15 mouse cellular contexts compared by ENCODE assay signal in the genomic region with DNA sequence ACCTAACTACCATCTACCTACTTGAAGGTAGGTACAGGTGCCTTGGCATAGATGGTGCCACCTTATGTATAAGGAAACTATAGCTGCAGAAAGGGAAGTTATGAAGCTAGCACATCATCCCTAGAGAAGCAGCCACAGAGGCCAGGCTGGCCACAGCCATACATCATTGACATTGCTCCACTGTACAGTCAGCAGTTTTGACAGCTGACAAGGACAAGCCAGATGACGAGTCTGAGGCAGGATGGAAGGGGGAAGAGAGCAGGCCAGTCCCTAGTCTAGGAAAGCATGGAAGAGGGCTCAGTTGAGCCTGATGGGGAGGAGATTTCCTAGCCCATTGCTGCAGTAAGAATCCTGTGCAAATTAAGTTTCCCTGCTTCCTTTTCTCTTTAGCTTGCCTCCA.
A peak's percentile ranks its signal among the peaks of the same experiment; 100 is the strongest.
DNase-seq lines count a peak whose midpoint lies in the region; ATAC-seq lines count a peak whose summit lies in the region.
"Had no signal": no experiment of that assay in that cellular context is flagged by ENCODE, and none has a peak within 500 bp of the region (broad histone marks: within the 10 kb centered on the region; RNA-seq: fewer than 3 reads in every experiment).

No protein-coding gene starts in this region.

- DNase-seq in hindbrain, embryonic 14.5 days (ENCODE audit: low spot score), result no peak
- DNase-seq in adrenal gland, adult 2 months, result peak; percentile 73
- no peak for DNase-seq in heart, postnatal 36 days
- no peak for DNase-seq in spleen, postnatal 4 days (ENCODE audit: low spot score in 2 of 2)
- DNase-seq: cerebellum, adult 9-11 months; kidney, adult 18-20 months; lung, postnatal 10 days; spleen, adult 18-20 months; thymus, postnatal 4 days had no signal

- peak overlapping the region; percentile 89; the same call in 1 of the 2 replicates for H3K27ac ChIP-seq in hindbrain, embryonic 12.5 days
- no peak overlapping the region; the same call in 1 of the 2 replicates for H3K27ac ChIP-seq in hindbrain, embryonic 14.5 days
- H3K27ac ChIP-seq: liver, embryonic 14.5 days had no signal

- intact Hi-C loops in heart, postnatal 36 days (cut with DNase I), result no loop called here

- H3K27me3 ChIP-seq in hindbrain, embryonic 12.5 days, result peaks cover 71% of the 10 kb centered on the region
- peaks cover 29% of the 10 kb centered on the region; the same call in 1 of the 2 replicates for H3K27me3 ChIP-seq in hindbrain, embryonic 14.5 days (ENCODE audit: control insufficient read depth, insufficient read depth, low read length)
- H3K27me3 ChIP-seq: limb, embryonic 12.5 days had no signal

- no peak overlapping the region for H3K9ac ChIP-seq in hindbrain, embryonic 12.5 days
- no peak overlapping the region for H3K9ac ChIP-seq in hindbrain, embryonic 14.5 days
- H3K9ac ChIP-seq: heart, embryonic 12.5 days; limb, embryonic 12.5 days; liver, embryonic 14.5 days had no signal

- H3K9me3 ChIP-seq in hindbrain, embryonic 12.5 days (replicated peaks), result no peaks in the 10 kb centered on the region
- no peaks in the 10 kb centered on the region for H3K9me3 ChIP-seq in hindbrain, embryonic 14.5 days (ENCODE audit: control insufficient read depth, low read length)
- H3K9me3 ChIP-seq: heart, embryonic 12.5 days; limb, embryonic 12.5 days had no signal

- no peak overlapping the region for H3K4me3 ChIP-seq in hindbrain, embryonic 12.5 days
- no peak overlapping the region for H3K4me3 ChIP-seq in hindbrain, embryonic 14.5 days (replicated peaks; ENCODE audit: low read length)
- H3K4me3 ChIP-seq: heart, embryonic 12.5 days; limb, embryonic 12.5 days had no signal

- no peaks in the 10 kb centered on the region for H3K36me3 ChIP-seq in hindbrain, embryonic 12.5 days
- H3K36me3 ChIP-seq in hindbrain, embryonic 14.5 days (replicated peaks; ENCODE audit: control insufficient read depth, insufficient read depth), result 0 out of 2 replicates have a peak, but pooled peaks cover 3% of the 10 kb centered on the region
- H3K36me3 ChIP-seq: heart, embryonic 12.5 days had no signal

- ATAC-seq in hindbrain, embryonic 12.5 days (ENCODE audit: low FRiP score), result no peak
- no peak for ATAC-seq in hindbrain, embryonic 14.5 days (ENCODE audit: low FRiP score)
- 0 out of 2 replicates have a peak, but pooled peaks have one; percentile 18 for ATAC-seq in common myeloid progenitor, adult 5-6 weeks (replicated peaks; ENCODE audit: low read depth, poor library complexity, severe bottlenecking)
- ATAC-seq in megakaryocyte progenitor cell, adult 5-6 weeks (replicated peaks; ENCODE audit: poor library complexity), result peak; percentile 31; the same call in 1 of the 2 replicates

- H3K4me2 ChIP-seq in hindbrain, embryonic 12.5 days (replicated peaks), result no peak overlapping the region
- H3K4me2 ChIP-seq in hindbrain, embryonic 14.5 days (replicated peaks), result no peak overlapping the region
- H3K4me2 ChIP-seq: heart, embryonic 12.5 days; limb, embryonic 12.5 days had no signal

- H3K4me1 ChIP-seq in hindbrain, embryonic 12.5 days, result peaks cover 33% of the 10 kb centered on the region
- peaks cover 22% of the 10 kb centered on the region for H3K4me1 ChIP-seq in hindbrain, embryonic 14.5 days (replicated peaks; ENCODE audit: control insufficient read depth, insufficient read depth, low read length)

- 35% methylated on average over 1 of the region's 1 CpGs for WGBS in hindbrain, embryonic 12.5 days
- 39% methylated on average over 1 of the region's 1 CpGs for WGBS in hindbrain, embryonic 14.5 days

Comparison
In these comparisons a context has a peak if more than half of its experiments do, and no peak if none do; other contexts are left out.
1. ATAC-seq: peak in common myeloid progenitor, adult 5-6 weeks (single experiment) and megakaryocyte progenitor cell, adult 5-6 weeks (single experiment); none in hindbrain, embryonic 12.5 days (single experiment) and hindbrain, embryonic 14.5 days (single experiment).